Mouse (Mus musculus) thymus, postnatal 14 days (tissue): ENCODE measurements around the gene Gm8439.
"Not testable (repeated sequence)": the region's sequence is repeated elsewhere in the genome, so short reads cannot be mapped to it uniquely, and the experiment has no call there.

Experiments
- DNase-seq: peaks from one replicate; pipeline ENCODE4 v3.0.0; 2021

Gene Gm8439

DNA sequence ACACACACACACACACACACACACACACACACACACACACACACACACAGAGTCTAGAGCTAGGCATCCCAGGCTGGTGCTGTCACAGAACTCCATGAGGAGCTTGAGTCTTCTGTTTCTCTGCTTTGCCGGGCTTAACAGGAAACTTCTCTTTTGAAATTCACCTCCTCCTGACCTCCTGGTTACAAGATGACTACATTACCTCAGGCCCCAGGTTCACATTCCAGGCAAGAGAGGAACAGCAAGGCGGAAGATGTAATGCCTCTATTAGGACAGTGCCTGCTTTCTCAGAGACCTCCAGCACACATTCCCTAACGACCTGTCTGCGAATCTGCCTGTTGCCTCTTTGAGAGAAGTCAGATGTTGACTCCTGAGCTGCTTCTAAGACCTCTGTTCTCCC is at the start of gene Gm8439:
Gene Gm8439, plus strand, starts transcription at position 301 of the 400 bp plus-strand sequence.
- no peak for DNase-seq

DNA sequence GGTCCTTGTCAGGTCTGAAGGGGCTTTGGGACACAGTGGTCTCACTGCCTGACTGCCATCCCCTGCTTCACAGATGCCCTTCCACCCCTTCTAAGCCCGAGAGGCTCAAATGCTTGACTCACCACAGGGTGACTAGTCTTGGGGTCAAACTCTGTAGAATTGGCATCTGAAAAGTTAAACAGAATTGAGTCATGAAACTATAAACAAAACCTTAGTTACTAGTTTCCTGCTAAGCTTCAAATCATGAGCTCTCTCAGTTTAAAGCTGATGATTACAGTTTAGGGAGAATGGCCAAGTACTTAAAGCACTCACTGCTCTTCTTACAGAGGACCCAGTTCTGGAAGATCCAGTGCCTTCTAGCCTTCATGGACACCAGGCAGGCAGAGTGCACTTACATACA is 43.6 kb upstream of the Gm8439 start:
- no peak for DNase-seq

DNA sequence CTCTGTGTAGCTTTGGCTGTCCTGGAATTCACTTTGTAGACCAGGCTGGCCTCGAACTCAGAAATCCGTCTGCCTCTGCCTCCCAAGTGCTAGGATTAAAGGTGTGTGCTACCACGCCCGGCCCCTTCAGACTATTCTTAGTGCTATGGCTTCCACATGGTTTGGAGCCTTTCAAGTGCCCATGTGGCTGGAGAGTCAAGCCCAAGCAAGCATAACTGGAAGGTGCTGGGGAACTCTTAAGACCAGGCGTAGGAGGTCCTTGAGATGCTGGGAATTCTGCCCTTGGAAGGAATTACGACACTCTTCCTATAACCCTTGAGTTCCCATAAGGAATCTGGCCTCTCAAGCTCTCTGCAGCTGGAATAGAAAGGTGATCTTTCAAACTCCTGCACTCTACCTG is 32.0 kb upstream of the Gm8439 start:
- DNase-seq, result no peak

DNA sequence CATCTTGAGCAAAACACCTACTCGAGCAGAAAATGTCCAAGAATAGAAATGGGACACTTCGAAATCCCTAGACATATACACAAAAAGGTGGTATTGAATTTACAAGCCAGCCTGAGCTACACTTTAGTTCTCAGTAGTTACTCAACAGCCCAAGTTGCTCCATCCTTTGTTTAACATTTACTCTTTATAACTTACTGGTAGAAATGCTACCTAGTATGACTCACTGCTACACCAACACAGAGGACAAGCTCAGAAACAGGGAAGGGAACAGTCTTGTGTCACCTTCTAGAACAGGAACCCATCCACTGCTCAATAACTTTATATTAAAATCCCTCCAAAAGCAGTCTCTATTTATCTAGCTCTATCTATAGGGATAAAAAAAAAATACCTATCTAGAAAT is 22.8 kb upstream of the Gm8439 start:
- no peak for DNase-seq

DNA sequence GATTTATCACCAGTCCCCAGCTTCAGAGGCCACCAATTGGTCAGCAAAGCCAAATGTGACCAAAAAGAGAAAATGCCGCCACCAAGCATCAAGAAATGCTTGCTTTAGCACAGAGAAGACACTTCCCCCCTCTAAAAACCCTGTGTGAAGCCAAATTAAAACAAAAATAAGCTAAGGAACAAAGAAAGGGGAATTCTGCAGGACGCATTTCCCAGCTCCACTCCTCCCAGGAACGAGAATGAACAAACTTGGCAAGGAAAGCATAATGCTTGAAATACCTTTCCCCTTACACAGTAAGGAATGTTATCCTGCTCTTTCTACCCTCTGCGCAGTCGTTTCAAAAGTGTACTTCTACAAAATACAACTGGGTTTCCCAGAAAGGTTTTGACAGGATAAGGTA is 20.5 kb upstream of the Gm8439 start:
- DNase-seq, result no peak

DNA sequence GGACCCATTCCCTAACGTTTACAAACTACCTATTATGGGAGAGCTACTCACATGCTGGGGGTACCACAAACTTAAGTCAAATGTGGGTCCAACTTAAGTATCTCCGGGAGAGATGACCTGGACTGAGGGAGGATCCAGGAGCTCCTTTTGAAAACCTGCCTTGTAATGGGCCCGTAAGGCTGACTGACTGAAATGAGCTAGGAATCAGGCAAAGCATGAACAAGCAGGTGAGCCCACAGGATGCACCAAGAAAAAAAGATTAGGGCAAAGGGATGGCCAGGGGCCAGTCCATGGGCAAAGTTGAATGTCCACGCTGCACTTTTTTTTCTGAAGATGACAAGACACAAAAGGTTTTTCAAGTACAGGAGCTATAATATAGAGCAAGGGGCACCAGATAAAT is 19.5 kb upstream of the Gm8439 start:
- no peak for DNase-seq

DNA sequence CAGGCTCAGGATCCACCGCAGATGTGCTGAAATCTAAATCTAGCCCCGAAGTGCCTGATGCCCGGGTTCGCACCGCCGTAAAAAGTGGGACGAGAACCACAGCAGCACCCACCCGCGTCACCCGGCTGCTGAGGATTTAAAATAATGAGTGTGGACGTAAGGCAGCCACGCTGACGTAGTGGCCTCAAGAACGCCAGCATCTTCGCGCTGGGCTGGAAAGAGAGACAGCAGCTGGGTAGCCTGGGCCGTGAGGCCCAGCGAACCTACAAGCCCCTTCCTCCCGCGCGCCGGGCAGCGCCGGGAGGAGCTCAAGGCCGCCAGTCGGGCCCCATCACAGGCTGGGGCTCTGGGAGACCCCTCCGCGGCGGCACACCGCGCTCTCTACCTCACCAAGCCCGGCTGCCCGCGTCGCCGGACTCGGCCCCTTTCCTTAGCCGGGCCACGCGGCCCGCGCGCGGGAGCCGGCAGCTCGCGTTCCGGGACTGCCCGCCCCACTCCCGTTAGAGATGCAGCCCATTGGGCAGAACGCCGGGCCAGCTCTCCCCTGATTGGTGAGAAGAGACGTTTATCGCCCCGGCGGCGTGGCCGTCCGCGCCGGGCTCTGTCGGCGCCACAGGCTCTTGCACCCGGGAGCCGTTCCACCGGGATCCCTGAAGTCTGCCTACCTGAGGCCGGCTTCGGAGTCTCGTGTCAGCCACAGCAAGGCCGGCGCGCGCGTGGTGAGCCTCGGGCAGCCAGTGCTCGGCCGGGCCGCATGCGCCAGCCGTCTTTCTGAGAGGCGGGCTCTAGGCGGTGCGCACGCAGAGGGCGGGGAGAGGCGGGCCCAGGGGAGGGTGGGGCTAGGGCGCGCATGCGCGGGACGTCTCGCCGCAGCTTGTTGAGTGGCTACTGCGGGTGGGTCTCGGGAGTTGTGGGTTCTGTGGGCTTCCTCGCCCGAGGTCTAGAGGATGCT is 18.8 kb upstream of the Gm8439 start, which contains the start of gene Ctps:
Gene Ctps, minus strand, starts transcription at position 791 of the 952 bp plus-strand sequence.
- DNase-seq, result peak; percentile 95

DNA sequence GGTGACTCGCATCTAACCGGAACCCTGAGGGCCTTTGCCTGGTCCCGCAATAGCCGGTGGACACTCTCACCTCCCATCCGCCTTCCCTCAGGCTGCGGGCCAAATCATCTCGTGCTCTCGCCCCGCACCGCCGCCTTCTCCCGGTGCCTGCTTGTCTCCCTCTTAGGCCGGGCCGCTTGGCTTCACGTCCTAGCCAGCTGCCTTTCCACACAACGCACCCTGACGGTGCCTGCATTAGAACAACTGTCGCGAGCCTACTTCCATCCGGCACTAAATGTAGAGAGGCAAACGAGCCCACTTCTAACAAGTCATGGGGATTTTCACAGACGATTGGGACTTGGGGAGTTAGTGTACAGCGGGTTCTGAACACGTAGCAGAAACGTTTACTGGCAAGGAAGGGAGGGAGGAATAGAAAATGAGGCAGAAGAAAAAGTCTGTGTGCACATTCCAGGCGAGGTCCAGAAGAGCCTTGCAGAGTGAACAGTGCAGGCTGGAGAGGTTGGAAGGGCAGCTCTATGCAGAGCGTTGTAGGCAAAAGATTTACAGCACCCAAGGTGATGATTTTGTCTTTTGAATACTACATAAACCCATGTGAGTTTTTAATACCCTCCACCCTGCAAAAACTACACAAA is 18.0 kb upstream of the Gm8439 start:
- no peak for DNase-seq

DNA sequence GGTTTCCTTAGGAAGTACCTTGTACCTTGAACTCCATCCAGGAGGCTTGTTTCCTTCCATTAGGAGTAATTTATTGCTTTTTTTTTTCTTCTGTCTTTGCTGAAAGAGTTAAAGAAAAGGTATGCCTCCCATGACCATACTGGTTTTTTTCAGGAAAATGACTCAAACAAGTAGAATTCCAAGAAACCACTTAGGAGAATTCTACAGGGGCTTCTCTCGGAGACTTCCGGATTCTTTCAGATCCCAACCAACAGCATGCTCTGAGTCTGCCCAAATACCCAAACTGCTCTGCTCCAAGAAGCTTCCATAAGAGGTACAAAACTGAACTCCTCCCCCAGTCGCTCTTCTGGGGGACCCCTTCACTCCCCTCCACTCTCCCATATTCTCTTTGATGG is 17.5 kb upstream of the Gm8439 start:
- DNase-seq, result no peak

DNA sequence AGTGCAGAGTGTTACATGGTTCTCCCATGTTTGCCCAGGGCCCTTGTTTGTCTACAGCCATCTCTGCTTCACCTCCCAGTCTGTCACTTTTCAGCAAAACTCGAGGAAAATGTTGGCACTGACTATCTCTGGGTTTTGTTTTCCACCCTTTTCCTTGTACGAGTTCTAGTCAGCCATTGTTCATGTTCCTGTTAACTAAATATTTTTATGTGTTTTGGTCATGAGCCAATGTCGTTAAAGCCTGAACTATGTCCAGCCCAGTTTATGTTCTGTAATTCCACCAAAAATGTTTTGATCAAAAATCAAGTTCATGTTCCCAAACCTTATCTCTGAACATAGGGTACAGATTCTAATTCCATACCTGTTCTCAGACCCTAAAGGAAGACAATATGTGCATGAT is 16.9 kb upstream of the Gm8439 start:
- DNase-seq, result no peak

DNA sequence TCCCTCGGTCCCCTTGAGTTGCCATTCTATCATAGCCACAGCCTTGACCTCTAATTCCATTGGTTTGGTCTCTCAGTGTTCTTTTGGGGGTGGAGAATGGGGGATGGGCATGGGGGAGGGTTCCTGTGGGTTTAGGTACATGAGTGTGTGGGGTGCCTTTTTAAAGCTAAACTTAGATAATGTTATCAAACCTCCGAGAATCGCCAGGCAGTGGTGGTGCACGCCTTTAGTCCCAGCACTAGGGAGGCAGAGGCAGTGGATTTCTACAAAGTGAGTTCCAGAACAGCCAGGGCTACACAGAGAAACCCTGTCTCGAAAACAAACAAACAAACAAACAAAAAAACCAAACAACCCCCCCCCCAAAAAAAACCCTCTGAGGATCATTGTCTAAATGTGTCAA is 7.7 kb upstream of the Gm8439 start:
- no peak for DNase-seq

DNA sequence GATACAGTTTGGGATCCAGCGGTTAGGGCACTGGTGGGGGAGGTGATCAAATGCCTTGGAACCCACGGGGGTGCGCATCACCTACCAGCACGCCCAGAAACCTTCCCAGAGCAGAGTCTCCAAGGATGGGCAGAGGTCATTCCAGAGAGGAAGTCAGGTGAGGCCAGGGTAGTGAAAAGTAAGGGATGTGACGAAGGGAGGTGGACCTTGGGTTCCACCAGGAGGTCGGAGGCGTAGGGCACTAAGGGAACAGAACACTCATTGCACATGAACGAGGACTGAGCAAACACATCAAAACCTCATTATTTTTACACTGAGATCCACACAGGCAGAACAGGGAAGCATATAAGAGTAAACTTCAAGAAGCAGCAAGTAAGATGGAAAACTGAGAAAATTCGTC is 6.8 kb upstream of the Gm8439 start:
- no peak for DNase-seq

DNA sequence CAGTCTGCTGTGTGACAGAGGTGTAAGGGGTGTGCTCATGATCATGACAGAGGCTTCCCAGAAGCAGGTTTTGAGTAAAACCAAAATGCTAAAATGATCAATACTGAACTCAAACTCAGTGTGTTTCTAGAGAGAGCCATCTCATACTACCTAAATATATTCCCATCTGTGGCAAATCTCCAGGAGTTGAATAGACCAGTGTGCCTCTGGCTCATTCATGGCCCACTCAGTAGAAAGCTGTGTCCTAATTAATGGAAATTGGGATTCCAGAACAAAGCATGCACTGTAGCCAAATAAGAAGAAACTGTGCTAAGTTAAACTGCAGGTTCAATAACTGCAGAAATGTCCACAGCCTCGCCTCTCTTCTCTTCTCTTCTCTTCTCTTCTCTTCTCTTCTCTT is 1.6 kb upstream of the Gm8439 start:
- DNase-seq, result no peak

DNA sequence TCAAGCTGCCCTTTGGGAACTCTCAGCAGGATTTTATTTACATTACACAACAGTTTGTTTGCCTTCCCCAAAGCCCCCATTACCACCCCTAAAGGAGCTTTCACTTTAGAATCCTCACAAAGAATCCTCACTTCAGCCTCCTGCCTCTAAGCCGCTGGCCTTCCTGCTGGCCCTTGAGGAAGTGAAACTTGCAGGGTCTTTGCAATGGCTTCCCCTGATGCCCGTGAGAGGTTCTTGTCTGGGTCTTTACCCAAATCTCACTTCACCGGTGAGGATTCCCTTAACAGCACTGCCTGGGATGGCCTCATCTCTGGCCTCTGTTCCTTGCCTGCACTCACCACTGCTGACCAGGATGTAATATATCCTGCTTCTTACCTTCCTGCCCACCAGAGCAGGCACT is 525 bp downstream of the Gm8439 start:
- DNase-seq, result no peak

DNA sequence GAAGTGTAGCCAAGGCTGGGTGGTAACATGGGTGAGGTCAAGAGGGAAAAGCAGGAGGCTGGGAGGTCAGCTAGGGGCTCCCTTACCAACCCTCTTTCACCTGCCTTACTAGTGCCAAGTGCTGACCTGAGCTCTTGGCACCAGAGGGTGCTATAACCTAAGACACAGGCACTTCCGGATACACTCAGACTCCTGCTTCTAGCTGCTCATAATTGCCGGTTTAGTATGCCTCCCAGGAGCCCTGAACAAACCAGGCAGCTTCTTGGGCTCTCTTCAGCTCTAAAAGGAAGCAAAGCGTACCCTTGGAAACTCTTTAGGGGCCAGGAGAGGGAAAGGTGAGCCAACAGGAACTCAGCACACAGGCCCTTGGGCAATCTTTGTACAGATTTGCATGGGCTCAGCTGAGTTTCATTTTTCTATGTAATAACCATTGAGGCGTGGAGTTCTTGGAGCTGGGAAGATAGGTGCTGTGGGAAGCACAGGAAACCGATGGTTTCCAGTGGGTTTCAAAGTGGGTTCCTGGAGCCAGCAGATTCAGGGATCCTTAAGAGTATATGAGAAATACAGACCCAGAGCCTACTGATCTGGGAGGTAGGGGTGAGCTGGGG is 1.4 kb downstream of the Gm8439 start:
- peak; percentile 72 for DNase-seq

DNA sequence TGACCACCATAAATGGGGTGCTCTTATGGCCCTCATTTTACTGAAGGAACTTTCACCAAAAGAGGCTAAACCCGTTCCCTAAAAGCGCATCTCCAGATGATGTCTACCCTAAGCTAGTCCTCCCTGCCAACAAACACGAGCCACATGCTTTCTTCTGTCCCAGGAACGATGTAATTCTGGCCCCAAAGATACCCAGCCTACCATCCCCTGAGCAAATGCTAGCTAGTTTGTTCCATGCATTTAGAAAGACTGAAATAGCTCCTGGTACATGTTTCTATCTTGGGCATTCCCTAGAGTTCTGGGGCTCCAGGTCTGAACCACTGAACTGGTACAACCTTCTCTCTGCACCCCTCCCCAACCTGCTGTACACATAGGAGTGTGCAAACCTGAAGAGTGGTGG is 2.4 kb downstream of the Gm8439 start:
- DNase-seq, result no peak

DNA sequence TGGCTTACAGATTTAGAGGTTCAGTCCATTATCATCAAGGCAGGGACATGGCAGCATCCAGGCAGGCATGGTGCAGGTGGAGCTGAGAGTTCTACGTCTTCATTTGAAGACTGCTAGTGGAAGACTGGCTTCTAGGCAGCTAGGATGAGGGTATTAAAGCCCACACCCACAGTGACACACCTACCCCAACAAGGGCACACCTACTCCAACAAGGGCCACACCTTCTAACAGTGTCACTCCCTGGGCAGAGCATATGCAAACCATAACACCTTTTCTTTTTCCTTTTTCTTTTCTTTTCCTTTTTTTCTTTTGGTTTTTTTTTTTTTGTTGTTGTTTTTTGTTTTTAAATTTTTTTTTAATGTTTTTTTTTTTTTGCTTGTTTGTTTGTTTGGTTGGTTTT is 7.7 kb downstream of the Gm8439 start:
- not testable (repeated sequence) for DNase-seq

DNA sequence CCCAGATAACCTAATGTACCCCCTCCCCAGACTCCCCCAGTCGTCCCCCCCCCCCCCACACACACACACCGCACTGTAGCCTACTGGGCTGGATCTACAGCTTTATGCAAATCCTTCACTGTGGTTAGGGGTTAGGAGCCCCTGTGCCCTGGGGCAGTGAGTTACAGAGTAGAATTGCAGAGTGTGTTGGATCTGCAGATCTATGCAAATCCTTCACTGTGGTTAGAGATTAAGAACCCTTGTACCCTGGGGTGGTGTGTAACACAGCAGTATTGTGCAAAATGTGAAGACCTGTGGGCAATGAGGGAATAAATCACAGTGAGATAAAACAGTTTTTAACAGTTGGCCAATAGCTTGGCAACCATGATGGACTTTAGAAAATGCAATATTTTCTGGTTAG is 10.4 kb downstream of the Gm8439 start:
- no peak for DNase-seq

DNA sequence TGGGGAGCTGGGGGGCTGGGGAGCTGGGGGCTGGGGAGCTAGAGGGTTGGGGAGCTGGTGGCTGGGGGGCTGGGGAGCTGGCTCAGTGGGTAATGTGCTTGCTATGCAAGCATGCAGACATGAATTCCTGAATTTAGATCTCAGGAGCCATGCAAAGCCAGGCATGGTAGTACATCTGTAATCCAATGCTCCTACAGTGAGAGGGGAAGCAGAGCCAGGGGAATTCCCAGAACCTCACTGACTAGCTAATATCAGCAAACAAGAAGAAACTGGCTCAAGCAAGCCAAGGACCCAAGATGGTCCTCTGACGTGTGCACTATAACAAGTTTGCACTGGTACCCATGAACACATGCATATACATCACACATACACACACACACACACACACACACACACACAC is 13.2 kb downstream of the Gm8439 start:
- DNase-seq, result no peak

DNA sequence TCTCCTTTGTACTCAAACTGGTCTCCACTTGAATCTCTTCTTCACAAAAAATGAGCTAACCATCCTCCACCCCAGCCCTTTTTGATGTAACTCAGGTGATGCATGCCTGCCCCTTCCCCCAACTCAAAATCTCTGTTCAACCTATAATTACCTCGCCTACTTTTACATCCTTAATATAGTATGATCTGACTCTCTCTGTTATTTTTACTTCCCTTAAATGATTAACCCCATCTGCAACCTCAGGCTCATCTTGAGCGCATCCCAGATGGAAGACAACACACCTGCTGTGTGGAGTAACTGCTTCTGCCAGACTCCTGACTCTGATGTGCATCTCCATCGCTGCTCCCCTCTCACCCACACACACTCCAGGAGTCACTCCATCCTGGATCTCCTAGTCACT is 14.1 kb downstream of the Gm8439 start:
- no peak for DNase-seq

DNA sequence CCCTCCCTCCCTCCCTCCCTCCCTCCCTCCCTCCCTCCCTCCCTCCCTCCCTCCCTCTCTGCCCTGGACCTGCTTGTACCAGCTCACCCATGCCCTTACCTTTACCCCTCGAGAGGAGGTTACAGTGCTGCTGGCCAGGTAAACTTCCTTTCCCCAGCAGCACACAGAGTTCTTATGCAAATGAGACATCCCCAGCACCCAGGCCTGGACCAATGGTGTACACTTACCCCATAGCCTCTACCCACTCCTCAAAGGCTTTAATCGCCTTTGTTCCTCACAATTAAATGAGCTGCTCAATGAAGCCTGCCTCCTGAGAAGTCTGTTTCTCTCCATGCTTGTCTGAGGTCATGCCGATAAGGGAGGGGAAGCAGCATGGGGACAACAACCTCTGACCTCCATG is 18.4 kb downstream of the Gm8439 start:
- no peak for DNase-seq

DNA sequence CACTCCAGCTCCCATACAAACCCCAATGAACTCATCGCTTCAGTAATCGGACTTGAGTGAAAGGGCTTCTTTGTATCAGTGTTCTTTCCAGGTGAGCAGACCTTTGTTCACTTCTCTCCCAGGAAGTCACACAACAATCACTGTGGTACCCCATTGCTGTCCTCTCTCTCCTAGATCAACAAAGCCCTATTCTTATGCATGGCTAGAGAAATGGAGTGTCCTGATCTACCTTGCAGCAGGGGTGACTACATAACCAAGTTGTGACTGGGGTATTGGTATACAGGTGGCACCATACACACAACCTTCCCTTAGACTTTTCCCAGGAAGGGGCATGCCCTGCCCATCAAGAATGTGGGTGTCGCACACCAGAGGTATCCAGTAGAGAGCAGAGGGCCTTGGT is 22.5 kb downstream of the Gm8439 start:
- no peak for DNase-seq

DNA sequence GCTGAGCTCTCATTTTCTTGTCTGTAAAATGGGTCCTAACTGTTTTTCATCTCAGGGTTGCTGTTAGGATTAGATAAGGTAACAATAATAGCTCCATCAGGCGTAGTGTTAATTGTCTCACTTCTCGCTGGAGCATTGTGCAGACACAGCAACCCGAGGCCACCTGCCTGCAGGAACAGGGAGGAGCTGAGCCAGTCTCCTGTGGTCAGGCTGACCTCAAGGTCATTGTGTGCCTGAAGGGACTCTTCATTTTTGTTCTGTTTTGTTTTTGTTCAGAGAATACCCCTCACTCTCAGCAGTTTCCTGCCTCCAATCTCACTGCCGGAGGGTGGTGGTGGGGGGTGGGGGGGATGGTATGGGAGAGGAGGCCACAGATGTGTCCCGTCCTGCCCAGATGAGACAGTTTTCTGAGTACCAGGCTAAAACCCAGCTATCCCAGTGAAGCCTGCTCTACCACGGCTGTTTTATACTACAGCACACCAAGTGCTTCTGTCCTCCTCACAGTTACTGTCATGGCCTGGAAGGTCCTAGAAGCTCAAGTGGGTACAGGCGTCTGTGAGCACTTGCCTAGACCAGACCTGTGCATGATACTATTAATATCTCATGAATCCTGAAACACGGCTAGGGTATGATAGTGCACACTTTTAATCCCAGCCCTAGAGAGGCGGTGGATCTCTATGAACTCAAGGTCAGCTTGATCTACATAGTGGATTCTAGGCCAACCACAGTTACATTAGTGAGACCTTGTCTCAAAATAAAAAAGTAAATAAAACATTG is 23.9 kb downstream of the Gm8439 start:
- peak; percentile 22 for DNase-seq
